Mouse (Mus musculus) kidney, postnatal 14 days (tissue): ENCODE data around the gene Setx.

Experiments
- DNase-seq: peaks from one replicate; pipeline ENCODE4 v3.0.0; 2022; ENCODE audit warnings: mixed read lengths

Setx gene

DNA sequence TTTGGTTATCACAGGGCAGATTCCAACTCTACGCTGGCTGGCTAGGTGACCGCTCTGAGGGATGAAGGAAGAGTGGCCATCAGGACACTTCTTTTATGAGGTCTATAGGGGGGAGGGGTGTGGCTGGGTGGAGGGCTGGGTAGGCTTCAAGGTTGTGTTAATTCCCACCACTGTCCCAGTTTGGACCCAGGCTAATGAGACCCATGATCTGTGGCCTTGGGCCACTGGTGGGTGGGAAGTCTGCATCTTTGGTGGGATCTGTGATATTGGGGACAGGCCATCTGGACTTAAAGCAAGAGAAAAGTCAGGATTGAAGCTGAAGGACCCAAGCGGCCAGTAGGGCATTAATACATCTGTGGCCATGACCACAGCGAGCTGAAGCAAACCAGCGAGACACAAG is 94.8 kb downstream of the Setx start:
- no peak for DNase-seq

DNA sequence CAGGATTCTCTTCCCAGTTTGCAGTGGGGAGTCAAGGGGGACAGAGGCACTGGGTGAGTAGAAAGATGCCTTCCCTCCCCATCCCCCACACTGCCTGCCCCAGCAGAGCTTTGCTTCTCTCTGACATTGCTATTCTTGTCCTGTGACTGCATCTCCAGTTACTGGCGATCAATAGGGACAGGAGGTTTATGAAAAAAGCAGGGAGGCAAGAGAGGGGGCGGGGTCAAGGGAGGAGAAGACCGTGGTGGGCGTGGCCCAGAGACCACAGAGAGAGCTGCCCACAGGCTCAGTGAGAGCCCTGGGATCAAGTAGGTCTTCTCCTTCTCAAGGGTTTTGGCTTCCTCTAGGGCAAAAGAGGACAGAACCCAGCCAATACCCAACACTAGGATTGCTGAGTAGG is 98.3 kb downstream of the Setx start:
- no peak for DNase-seq

DNA sequence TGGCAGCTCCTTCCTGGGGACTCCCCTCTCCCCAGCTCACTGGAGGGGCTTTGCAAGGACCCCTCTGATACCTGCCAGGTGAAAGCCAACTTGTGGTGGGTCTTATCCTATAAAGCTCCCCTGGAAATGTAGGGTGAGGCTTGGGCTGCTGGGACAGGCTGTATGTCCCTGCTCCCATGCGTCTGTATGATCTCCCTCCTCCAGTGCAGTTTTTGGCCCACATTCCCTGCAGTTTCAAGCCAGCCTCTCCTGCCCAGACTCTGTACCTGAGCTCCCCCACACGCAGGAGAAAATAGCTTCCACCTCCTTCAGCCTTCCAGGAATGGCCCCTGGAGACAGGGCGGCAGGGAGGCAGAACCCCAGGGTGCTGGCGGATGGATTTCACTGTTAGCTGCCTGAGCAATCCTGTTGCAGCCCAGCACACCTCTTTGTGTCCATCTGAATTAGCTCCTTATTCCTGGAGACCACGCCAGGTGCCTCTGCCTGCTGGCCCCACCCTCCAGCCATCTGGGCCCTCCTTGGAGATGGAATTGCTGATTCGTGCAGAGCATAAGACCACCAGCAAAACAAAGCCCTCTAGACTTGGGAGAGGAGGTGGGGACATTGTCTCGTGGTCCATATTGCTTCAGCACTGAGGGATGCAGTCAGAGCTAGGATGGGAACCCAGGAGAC is 99.7 kb downstream of the Setx start:
- DNase-seq, result no peak

DNA sequence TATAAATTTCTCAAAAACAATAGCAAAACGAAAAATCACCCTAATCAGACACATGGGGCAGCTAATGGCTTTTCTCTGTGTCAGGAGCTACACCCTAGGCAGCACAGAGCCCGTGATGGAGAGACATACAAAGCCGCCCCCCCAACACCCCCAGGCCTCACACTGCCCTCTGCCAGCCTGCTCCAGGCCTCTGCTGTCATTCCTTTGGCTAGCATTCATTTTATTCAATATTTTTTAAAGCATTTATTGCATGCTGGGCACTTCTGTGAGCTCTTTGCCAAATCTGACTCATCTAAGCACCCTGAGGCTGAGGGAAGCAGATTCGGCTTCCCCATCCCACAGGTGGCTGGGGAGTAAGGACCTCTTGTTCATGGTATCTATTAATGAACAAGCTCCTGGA is 102.7 kb downstream of the Setx start:
- DNase-seq, result no peak

DNA sequence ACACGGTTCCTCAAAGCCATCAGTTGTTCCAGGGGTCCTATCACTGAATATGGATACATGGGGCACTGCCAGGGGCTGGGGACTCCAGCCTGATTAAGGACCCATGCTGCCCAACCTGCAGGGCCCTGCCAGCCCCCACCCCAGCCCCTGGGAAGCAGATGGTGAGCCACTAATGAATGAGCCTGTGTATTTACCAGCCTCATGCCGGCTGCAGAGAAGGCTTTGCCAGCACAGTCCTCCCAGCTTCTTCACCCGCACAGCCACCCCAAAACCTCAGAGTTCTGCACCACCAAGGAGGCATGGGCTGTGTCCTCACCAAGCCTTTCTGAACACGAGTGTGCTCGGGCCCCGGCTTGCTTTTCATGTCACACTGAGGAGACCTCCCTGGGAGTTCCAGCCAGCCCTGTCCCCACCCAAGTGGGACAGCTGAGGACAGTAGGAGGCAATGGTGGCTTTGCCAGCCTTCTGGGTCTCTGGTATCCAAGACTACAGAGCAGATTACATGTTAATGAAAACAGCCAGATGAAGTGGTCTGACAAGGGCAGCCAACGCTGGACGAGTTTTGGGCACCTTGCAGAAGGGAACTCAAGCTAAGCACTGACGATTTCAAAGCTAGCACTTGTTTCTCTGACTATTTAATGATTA is 106.3 kb downstream of the Setx start:
- no peak for DNase-seq
